Mouse (Mus musculus) CD4-positive helper T cell, adult 2 months (primary cell): ENCODE results near the gene Adam30.
"Not testable (repeated sequence)": the region's sequence is repeated elsewhere in the genome, so short reads cannot be mapped to it uniquely, and the experiment has no call there.

Experiments used
- DNase-seq: peaks from one replicate; pipeline ENCODE4 v3.0.0-alpha.2; 2012; ENCODE audit warnings: low read depth, missing footprints, low spot score

The Adam30 gene

DNA sequence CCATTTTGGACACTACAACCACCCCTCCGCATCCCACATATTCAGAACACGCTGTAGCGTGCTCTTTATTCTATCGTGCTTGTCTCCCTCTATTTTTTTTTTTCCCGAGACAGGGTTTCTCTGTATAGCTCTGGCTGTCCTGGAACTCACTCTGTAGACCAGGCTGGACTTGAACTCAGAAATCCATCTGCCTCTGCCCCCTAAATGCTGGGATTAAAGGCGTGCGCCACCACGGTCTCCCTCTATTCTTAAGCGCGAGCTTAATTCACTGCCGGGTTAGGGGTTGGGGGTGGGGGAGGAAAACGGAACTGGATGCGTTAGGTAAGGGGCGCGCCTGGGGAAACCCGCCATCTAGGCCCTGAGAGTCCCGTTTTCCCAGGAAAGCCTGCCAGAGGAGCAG, at the start of gene Adam30:
Gene Adam30 (plus strand): TSS at position 301 of the 400 bp plus-strand sequence.
- no peak for DNase-seq

DNA sequence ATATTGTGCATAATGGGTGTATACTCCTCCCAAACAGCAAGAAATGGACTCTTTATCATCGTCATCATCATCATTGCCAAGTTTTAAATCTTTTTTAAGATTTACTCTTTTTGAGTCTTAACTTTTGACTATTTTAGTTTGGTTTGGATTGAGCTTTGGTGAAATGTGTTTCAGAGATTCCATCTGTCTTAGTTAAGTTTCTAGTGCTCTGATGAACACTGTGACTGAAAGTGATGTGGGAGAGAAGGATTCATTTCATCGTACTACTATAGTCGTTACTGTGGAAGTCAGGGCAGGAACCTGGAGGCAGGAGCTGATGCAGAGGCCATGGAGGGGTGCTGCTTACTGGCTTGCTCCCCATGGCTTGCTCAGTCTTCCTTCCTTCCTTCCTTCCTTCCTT, 42.2 kb upstream of the Adam30 start:
- DNase-seq, result no peak

DNA sequence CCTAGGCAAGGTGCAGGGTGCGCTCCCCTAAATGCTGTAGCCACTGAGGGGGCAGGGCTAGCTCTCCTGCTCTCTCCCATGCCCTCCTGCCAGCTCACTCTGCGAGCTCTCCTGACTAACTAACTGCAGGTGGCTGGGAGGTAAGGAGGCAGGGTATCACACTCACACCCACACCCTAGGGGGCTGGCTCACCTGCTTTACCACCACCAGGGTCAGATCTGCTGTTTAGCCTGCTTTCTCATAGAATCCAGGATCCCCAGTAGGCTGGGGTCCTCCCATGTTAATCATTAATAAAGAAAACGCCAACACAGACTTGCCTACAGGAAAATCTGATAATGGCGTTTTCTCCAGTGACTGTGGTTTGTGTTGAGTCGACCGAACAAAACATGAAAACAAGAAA, 41.1 kb upstream of the Adam30 start:
- no peak for DNase-seq

DNA sequence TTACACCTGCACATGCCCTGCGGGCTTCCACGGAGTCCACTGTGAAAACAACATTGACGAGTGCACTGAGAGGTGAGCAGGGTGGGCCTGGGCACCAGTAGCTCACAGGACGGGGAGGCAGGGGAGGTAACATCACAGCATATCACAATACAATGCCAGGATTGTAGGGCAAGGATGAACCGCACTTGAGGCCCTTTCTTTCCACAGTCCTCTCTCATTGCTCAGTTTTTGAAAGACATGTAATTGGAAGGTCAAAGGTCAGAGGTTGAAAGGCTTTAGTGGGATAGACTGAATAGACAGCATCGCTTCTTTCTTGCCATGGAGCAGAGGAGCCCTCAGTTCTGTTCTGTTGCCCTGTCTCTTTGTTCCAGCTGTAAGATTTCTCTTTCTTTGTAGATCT, 39.5 kb upstream of the Adam30 start:
- DNase-seq, result no peak

DNA sequence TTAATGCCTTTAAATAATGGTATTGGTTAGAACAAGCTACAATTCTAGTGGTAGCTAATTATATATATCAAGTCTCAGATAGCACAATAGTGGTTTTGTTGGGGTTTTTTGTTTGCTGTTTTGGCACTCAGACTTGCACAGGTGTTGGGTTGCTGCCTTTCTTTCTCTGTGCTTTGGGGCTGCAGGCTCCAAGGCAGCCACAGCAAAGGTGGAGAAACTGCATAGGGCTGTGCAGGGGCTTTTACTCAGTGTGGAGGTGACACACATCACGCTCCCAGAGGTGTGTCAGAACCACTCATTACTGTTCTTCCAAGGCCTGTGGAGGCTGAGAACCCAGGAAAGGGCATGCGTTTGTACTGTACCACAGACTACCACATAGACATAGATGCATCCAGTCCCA, 32.7 kb upstream of the Adam30 start:
- no peak for DNase-seq

DNA sequence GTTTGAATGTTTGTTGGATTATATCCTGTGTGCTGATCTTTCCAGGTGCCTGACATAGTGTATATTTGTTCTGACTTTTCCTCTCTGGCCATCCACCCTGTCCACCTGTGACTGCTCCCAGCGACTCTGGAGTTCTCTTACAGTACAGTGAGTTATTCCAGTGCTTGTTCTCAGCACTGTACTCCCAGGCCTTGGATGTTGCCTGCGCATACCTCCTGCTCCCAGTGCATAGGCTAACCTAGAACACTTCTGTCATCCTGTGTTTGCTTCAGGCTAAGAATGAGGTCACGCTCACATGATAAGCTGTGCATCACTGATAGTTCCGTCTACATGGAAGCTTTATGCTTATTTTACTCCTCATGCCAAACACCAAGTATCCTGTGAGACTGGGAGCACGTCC, 31.7 kb upstream of the Adam30 start:
- DNase-seq, result no peak

DNA sequence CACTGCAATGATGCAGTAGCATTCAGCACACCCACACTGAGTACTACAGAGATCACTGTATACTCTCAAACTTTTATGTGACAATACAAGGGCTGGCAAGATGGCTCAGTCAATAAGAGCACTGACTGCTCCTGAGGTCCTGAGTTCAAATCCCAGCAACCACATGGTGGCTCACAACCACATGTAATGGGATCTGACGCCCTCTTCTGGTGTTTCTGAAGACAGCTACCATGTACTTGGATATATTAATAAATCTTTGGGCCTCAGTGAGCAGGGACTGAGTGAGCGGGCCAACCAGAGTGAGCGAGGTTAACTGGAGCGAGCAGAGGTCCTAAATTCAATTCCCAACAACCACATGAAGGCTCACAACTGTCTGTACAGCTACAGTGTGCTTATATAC, 28.3 kb upstream of the Adam30 start:
- DNase-seq, result not testable (repeated sequence)

DNA sequence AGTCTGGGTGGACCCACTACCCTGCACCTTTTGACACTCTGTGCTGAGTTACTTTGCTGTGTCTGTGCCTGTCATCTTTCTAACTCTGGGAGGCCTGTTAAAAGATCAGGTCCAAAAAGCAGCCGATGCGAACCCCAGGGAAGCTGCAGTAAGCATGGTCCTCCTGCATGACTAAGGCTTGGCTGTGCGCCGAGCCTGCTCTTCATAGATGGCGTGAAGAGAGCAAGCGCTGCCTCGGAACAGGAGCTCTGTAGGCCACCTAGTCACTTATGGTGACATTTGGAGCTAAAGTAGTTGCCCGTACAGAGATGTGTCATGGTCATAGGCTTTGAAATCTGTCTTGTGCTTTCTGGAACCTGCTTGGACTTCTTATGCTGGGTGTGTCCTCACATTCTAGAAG, 27.8 kb upstream of the Adam30 start:
- no peak for DNase-seq

DNA sequence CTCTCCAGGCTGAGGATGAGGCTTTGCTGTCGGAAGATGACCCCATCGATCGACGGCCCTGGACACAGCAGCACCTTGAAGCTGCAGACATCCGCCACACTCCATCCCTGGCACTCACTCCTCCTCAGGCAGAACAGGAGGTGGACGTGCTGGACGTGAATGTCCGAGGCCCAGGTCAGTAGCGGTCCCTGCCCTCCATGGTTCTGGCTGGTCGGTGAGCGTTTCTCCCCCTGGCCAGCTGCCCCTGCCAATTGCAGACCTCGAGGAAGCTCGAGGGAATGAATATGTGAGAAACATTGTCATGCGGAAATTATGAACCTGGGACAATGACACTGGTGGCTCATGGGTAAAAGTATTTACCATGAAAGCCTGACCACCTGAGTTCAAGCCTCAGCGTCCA, 19.0 kb upstream of the Adam30 start:
- no peak for DNase-seq

DNA sequence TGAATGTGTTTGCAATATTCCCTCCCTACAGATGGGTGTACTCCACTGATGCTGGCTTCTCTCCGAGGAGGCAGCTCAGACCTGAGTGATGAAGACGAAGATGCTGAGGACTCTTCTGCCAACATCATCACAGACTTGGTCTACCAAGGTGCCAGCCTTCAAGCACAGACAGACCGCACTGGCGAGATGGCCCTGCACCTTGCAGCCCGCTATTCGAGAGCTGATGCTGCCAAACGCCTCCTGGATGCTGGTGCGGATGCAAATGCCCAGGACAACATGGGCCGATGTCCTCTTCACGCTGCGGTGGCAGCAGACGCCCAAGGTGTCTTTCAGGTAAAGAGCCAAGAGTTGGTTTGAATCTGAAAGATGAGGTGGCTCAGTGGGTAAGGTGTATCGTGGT, 17.6 kb upstream of the Adam30 start:
- DNase-seq, result no peak

DNA sequence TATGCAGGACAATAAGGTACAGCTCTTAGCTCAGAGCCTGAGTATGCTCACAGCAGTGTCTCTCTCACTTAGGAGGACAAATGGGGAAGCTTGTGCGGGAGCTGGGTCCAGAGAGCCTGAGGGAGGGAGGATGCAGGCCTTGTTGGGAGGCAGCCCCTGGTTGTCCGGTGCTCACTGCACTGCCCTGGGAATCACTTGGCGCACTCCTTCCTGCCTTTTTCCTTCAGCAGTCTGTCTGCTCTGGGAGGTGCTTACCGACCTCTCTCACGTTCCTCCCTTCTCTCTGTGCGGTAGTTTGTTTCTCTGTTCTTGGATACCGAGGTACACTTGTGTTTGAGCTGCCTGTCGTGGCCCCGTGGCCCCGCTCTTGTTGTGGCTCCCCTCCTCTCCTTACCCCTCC, 15.2 kb upstream of the Adam30 start:
- DNase-seq, result no peak

DNA sequence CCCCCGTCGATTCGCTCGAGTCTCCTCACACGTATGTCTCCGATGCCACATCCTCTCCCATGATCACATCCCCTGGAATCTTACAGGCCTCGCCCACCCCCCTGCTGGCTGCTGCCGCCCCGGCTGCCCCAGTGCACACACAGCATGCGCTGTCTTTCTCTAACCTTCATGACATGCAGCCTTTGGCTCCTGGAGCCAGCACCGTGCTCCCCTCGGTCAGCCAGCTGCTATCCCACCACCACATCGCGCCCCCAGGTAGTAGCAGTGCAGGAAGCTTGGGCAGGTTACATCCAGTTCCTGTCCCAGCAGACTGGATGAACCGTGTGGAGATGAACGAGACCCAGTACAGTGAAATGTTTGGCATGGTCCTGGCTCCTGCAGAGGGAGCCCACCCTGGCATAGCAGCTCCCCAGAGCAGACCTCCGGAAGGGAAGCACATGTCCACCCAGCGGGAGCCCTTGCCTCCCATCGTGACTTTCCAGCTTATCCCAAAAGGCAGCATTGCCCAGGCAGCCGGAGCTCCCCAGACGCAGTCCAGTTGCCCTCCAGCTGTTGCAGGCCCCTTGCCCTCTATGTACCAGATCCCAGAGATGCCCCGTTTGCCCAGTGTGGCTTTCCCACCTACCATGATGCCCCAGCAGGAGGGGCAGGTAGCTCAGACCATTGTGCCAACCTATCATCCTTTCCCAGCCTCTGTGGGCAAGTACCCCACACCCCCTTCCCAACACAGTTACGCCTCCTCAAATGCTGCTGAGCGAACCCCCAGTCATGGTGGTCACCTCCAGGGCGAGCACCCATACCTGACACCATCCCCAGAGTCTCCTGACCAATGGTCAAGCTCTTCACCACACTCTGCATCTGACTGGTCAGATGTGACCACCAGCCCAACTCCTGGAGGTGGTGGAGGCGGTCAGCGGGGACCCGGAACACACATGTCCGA, 13.7 kb upstream of the Adam30 start:
- no peak for DNase-seq

DNA sequence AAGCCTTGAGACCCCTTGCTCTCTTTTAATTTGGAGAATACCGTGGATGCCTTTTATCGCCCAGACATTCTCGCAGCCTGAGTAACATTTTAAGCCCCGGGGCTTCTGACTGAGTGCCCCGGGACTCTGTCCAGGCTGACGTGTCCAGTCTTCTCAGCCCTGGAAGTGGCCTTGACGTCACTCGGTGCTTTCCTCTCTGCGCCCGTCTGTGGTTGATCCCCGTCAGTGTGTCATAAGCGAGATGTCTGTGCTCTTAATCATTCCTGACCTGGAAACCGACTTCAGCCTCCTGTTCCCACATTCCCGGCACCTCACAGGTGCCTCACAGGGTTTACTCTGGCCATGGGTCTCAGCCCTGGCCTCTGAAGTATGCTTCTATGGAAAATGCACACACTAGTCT, 12.7 kb upstream of the Adam30 start:
- no peak for DNase-seq

DNA sequence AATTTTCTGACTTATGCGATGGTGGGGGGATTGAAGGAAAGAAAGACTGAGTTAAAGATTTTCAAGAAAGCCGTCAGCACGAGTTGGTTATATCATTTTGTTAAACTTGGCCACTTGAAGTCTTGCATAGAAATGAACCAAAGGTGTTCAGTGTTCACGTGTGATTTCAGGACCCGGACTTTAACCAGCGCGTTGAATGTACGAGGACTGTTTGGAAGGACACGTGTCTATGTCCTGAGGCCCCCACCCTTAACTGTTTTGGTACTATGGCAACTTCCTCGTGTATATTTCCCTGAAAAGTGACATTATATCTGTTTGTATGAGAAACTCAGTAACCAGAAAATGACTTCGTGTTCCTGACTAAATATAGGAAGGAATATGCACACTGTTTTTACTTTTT, 10.5 kb upstream of the Adam30 start:
- DNase-seq, result no peak

DNA sequence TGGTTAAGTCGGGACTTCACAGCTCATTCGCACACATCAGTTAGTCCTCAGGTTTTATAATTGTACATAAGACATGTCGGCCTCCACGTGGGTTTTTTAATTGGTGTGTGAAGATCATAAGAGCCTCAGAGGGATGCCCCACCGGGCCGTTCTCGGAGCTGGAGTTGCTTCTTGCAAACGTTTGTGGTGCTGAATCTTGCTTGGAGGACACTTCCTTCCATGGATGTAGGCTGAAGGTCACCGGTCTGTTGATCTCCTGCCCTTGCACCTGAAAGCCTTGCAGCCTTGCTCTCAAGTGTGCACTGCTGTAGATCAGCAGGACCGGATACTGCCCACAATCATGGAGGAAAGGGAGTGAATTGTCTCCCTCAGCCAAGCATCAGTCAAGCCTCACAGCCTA, 9.4 kb upstream of the Adam30 start:
- DNase-seq, result no peak

DNA sequence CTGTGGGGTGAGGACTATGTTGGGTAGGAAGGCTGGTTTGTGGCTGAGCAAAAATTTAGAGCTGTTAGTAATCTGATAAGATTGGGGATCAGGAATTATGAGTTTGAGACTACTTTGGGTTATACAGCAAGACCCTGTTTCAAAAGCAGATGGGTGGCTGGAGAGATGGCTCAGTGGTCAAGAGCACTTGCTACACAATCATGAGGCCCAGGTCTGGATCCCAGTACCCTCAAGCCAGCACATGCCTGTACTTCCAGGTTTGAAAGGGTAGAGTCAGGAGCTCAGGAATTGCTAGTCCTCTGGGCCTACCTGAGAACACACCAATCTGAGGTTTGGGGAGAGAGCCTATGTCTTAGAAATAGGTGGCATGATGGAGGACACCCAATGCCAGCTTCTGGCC, 7.0 kb upstream of the Adam30 start:
- no peak for DNase-seq

DNA sequence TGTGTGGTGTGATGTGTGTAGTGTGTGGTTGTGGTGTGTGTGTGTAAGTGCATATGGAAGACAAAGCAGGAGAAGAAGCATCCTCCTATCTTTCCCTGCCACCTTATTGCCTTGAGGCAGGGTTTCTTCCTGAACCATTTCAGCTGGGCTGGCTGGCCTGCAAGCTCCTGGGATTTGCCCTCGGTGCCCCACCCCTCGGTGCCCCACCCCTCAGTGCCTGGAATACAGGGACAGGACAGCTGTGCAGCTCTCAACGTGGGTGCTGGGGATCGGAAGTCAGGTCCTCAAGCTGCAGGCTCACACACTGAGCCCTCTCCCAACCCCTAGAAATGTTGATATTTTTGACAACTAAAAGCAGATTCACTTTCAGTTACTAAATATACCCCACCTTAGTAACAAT, 4.3 kb upstream of the Adam30 start:
- DNase-seq, result no peak

DNA sequence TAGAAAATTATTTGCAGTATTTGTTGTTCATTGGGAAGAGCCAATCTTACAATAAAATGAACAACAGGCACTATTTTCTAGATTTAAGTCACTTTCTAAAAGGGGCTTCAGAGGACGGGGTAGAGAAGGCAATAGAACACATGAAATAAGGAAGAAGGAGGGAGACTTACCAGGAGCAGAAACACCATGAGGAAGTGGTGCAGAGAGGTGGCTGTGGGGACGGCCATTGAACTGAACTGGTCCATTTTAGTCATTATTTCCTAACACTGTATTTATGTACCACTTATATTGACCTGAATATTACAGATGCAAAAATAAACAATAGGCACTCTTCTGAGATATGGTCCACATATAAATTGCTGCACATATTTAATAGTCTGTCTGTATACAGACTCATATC, 3.4 kb upstream of the Adam30 start:
- no peak for DNase-seq

DNA sequence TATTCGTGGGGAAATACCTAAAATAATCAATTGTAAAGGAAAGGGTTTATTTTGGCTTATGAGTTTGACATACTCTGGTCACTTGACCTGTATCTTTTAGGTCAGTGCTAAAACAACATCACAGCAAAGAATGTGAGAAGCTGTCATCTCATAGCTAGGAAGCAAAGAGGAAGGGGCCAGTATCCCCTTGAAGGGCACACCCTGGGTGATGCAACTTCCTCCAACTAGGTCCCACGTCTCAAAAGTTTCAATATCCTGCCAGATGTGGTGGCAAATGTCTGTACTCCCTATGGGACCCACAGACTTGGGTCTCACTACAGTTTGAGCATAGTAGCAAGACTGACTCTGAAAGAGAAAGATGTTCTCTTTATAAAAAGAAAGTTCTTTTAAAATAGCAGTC, 2.8 kb upstream of the Adam30 start:
- DNase-seq, result no peak

DNA sequence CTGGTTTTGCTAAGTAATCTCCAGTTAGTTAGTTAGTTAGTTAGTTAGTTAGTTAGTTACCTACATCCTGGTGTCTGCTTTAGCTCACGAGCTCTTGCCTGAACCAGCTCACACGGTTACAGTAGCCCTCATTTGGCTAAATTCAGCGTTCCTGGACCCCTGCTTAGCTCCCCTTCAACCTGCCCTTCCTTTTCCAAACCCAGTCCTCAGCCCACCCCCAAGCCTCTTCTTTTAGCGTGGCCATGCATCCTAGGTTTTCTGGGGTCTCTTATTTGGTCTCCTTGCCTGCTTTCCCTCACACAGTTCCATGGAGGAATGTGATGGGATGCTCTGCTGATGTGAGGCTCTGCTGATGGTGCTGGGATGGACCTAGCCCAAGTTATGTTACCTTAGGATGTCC, 1.8 kb upstream of the Adam30 start:
- DNase-seq, result no peak

DNA sequence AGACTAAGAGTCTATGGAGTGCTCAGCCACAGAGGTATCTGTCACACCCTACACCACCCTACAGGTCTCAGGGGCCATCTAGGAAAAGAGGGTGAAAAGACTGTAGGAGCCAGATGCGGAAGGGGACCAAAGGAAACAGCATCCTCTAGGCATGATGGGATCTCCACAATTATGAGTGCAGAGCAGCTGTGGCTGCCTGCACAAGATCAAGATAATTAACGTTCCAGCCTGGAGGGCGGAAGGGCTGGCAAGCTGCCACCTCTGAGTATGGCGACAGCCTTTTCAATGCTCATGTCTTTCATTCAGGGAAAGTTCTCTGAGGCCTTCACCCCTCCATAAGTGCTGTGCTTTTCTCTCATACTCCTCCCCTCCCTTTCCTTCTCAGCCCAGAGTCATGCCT, 1.1 kb upstream of the Adam30 start:
- DNase-seq, result no peak

DNA sequence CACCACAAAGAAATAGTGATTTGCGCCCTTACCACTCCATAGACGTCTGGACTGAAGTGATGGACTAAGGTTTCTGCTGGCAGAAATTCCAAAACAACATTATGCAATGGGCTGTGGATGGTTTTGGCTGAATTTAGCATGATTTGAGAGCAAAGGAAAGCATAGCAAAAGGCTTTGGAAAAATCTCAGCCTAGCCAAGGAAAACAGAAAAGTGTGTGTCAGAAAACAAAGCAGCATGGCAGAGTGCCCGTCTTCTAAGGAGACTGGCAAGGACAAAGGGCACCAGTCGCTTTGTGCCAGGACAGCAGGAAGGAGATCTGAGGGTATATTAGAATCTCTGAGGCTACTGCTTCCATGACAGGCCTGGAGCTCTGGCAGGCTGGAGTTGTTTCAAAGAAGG, 17.9 kb downstream of the Adam30 start:
- DNase-seq, result no peak

DNA sequence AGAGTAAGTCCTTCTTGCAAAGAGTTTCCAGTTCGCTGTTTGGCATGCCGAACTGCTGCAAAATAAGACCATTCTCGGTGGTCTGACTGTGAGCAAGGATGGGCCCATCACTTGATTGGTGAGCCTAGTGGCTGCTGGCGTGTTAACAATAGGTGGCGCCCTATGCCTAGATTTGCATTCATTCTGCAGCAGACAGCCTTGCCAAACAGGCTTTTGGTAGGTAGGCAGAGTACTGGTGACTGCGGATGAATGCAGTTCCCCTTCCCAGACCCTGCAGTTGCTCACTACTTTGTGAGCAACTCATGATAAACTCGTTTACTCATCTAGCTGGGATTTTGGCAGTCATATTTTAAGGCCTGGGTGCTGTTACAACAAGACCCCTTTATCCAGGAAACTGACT, 20.4 kb downstream of the Adam30 start:
- DNase-seq, result peak; percentile 10
